Mouse (Mus musculus) limb, embryonic 15.5 days (tissue): ENCODE measurements around the gene Brd3os. TPM values are rescaled to one million over a fixed set of nuclear protein-coding genes. Genes with fewer than 3 reads are reported as not detected.
A peak's percentile ranks its signal among the peaks of the same experiment; 100 is the strongest.

Experiments
- ATAC-seq: fragments of 200-750 bp; cut with Nextera tagmentation; 2 replicates; pipeline ENCODE4 v1.8.0; 2017; ENCODE audit warnings: low read depth, moderate TSS enrichment; ENCODE audit not compliant: insufficient number of reproducible peaks, low FRiP score, low TSS enrichment
- H3K27ac ChIP-seq: fragments of 300-500 bp; sonication (generic); 2 replicates; pipeline ENCODE4 v1.5.1; 2015; ENCODE audit warnings: moderate library complexity, mild to moderate bottlenecking, inconsistent platforms
- H3K27me3 ChIP-seq: fragments of 300-500 bp; sonication (generic); 2 replicates; pipeline ENCODE4 v1.6.1; 2015; ENCODE audit warnings: inconsistent platforms
- H3K36me3 ChIP-seq: fragments of 300-500 bp; sonication (generic); 2 replicates; pipeline ENCODE4 v1.6.1; 2015; ENCODE audit warnings: inconsistent platforms
- H3K4me1 ChIP-seq: fragments of 300-500 bp; sonication (generic); 2 replicates; pipeline ENCODE4 v1.6.1; 2015; ENCODE audit warnings: inconsistent platforms
- H3K4me2 ChIP-seq: fragments of 300-500 bp; sonication (generic); 2 replicates; pipeline ENCODE4 v1.6.1; 2015; ENCODE audit warnings: mild to moderate bottlenecking, inconsistent platforms
- H3K4me3 ChIP-seq: fragments of 300-500 bp; sonication (generic); 2 replicates; pipeline ENCODE4 v1.5.1; 2015; ENCODE audit warnings: mild to moderate bottlenecking, inconsistent platforms
- H3K9ac ChIP-seq: fragments of 300-500 bp; sonication (generic); 2 replicates; pipeline ENCODE4 v1.6.1; 2015; ENCODE audit warnings: inconsistent platforms
- H3K9me3 ChIP-seq: fragments of 300-500 bp; sonication (generic); 2 replicates; pipeline ENCODE4 v1.6.1; 2016; ENCODE audit warnings: inconsistent platforms
- WGBS: fragments of 180-500 bp; shearing (Covaris S2); methylation state at CpG from one replicate; pipeline ENCODE4 v1.1.7; 2015; 5-methylcytosine and 5-hydroxymethylcytosine counted together
- polyA plus RNA-seq: library from polyadenylated mRNA; unstranded; fragments of >200 nt; fragmentation: Nextera tagmentation; extraction: Ambion mirVana; gene quantifications from 2 replicates; pipeline ENCODE4 v1.2.1, GENCODE M21; 2015

The Brd3os gene
- polyA plus RNA-seq, 1 experiment from 2014 or later, result 11.8 TPM

DNA sequence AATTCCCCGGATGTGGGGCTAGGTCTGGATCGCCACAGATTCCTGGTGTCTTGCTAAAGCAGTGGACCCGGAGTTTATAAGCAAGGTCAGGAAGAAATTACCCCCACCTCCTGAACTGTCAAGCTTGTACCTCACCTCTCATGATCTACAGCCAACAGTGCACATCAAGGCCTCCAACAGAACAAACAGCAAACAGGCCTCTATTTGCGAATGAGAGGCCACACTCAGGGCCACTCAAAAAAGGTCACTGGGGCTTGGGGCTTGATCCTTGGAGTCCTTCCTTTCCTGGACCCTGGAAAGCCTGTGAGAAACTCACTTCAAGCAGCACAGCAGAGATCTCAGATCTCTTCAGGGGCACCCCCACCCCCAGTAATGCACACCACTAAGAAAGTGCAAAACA lies 31.8 kb downstream of the Brd3os start:
- Histone ChIP-seq H3K9ac (peak overlapping the region; percentile 90; the same call in 1 of the 2 replicates), H3K4me1 (peaks cover 62% of the 10 kb centered on the region), H3K27me3 (no peaks in the 10 kb centered on the region), H3K27ac (no peak overlapping the region), H3K36me3 (peaks cover 11% of the 10 kb centered on the region; the same call in 1 of the 2 replicates), H3K4me2 (peak overlapping the region; percentile 73), H3K4me3 (peak overlapping the region; percentile 99), H3K9me3 (no peaks in the 10 kb centered on the region)
- WGBS, result 19% methylated on average over 4 of the region's 4 CpGs
- no peak for ATAC-seq

DNA sequence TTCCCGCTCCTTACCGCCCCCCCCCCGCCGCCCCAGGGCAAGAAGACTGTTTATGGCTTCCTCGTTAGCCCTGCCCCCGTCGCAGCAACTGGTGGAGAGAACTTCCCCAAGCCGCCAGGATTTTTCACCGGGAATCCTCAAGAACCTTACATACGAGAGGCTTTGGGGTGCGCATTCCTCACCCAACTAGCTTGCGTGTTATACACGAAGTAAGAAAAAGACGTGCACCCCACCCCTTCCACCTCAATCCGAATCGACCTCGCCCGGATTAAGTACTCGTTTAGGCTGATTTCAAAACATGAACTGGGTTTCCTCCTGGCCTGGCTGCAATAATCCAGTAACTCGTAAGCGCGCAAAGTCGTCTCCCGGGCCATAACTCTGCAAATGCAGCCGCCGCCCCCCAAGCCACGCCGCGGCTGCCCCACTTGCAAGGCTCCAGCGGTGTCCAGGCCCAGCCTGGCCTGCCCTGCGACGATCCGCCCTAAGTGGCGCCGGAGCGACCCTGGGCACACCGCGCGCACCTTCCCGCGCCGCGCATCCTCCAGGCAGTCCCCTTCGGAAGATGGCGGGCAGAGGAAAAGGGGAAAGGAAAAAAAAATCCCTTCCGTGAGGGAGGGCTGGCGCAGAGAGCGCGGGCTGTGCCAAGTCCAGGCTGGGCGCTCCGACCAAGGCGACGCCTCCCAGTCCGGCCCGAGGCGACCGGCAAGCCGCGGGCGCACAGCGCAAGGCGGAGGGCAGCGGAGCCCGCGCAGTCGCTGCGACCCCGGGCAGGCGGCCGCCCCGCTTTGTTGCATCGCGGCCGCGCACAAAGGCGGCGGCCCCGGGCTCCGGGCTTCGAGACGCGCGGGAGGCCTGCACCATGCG lies 32.7 kb downstream of the Brd3os start:
- H3K27me3 ChIP-seq, result no peaks in the 10 kb centered on the region
- peak overlapping the region; percentile 90 for H3K9ac ChIP-seq
- WGBS, result under 1% methylated on average over 70 of the region's 84 CpGs
- H3K36me3 ChIP-seq, result peaks cover 11% of the 10 kb centered on the region; the same call in 1 of the 2 replicates
- ATAC-seq, result peak; percentile 19; the same call in 1 of the 2 replicates
- no peaks in the 10 kb centered on the region for H3K9me3 ChIP-seq
- H3K4me2 ChIP-seq, result peak overlapping the region; percentile 73
- H3K4me1 ChIP-seq, result peaks cover 53% of the 10 kb centered on the region
- peak overlapping the region; percentile 99 for H3K4me3 ChIP-seq
- H3K27ac ChIP-seq, result peak overlapping the region; percentile 96

DNA sequence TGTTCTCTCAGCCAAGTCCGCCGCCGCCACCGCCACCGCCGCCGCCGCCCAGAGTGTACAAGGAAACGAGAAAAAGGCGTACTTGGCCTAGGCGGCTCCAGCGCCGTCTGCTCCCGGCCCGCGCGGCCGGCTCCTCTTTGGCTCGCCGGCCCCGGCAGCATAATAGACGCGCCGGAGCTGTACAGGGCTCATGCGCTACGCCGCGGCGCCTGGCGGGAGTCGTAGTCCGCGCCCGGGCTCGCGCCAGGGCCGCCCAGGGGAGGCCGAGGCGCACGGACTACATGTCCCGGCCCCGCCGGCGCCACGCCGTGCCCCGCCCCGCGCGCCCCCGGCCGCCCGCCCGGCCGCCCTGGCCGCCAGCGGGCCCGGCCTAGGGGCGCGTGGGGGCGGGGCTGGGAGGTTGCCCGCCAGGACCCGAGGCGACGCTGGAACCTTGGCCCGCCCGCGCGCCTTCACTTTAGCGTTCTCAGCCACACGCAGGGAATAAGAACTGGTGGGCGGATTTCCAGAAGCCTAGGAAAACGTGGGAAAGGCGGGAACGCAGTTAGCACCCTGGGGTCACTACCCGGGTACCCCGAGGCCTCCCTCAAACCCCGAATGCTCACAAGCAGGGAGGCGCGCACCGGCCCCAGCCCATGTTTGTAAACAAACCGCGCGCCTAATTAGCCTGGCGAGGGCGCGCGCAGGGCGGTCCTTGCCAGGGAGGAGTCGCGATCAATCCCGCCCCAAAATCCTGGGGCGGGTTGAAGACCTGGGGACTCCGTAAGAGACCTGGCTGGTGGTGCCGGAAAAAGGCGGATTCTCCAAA lies 33.6 kb downstream of the Brd3os start:
- peak; percentile 98 for ATAC-seq
- H3K9ac ChIP-seq, result peak overlapping the region; percentile 90
- peak overlapping the region; percentile 99 for H3K4me3 ChIP-seq
- no peaks in the 10 kb centered on the region for H3K27me3 ChIP-seq
- H3K36me3 ChIP-seq, result peaks cover 11% of the 10 kb centered on the region; the same call in 1 of the 2 replicates
- under 1% methylated on average over 88 of the region's 96 CpGs for WGBS
- peak overlapping the region; percentile 73 for H3K4me2 ChIP-seq
- peak overlapping the region; percentile 96 for H3K27ac ChIP-seq
- H3K9me3 ChIP-seq, result no peaks in the 10 kb centered on the region
- H3K4me1 ChIP-seq, result peaks cover 45% of the 10 kb centered on the region

DNA sequence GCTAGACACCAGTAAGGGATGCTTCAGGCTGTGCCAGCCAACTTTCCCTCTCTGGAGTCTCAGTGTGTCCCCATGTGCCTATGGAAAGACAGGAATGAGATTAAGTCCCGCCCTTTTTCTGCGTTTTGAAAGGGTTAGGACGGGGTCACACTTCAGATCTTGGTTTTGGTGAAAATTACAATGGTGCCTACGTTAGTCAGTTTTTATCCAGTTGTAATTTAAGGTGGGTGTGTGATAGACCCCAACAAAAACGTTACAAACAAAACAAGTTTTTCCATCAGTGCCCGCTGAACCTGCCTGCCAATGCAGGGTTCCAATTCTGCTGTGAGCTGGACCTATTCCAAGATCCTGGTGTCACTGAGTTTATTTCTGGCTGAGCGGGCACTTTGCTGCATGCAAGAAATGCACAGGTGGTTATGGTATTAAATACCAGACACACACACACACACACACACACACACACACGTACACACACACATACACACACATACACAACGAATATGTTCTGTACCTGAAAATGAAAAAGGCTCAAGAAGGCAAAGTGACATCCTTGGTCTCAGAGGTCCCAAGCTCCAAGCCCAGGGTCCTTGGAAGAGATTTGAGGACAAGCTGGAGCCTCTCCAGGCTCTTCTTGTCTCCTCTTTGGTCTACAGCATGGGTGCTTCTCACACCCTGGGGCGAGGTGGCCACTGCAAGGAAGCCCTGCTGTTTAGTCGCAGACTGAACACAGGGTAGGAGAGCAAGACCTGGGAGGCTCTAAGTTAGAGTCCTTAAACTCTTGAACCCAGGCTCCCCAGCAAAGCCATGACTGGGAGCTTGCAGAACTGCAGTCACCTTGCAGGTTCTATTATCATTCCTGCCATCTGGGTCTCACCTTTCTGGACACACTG lies 34.4 kb downstream of the Brd3os start:
- Histone ChIP-seq H3K4me1 (peaks cover 36% of the 10 kb centered on the region), H3K9ac (peak overlapping the region; percentile 56), H3K4me3 (peak overlapping the region; percentile 99), H3K27me3 (no peaks in the 10 kb centered on the region), H3K9me3 (no peaks in the 10 kb centered on the region), H3K27ac (peak overlapping the region; percentile 96), H3K4me2 (peak overlapping the region; percentile 73), H3K36me3 (peaks cover 11% of the 10 kb centered on the region; the same call in 1 of the 2 replicates)
- no peak for ATAC-seq
- WGBS, result 26% methylated on average over 11 of the region's 11 CpGs

DNA sequence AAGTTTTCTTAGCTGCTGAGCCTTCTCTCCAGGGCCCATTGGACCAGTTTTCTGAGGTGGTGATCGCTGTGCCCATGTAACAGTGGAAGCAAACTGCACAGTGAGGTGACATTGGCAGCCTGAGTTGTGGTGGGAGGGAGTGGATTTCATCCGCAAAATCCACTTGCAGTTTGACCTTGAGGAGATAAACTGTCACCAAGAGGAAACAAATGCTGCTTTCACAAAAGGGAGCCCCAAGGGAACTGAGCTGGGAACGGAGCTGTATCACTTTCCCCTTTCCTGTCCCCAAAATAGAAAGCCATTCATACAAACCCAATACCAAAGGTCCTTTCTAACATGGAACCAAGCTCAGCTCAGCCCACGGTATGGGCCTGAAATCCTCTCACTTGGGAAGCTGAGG lies 37.7 kb downstream of the Brd3os start:
- no peak overlapping the region for H3K4me2 ChIP-seq
- 74% methylated on average over 4 of the region's 4 CpGs for WGBS
- no peak for ATAC-seq

DNA sequence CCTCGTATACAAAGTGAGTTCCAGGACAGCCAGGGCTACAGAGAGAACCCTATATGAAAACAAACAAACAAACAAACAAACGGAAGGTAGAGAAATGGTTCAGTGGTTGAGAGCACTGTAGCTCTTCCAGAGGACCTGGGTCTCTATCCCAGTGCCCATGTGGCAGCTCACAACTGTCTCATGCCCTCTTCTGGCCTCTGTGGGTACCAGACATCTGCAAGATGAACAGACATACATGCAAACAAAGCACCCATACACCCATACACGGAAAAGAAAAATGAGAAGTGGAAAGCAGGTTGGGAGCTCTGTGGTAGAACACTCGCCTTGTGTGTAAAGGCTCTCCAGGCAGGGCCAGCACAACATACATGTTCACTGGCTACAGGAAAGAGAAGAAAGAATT lies 38.2 kb downstream of the Brd3os start:
- no peak for ATAC-seq
- 67% methylated on average over 4 of the region's 4 CpGs for whole genome bisulfite sequencing
- peaks cover 7% of the 10 kb centered on the region for H3K4me1 ChIP-seq
- no peaks in the 10 kb centered on the region for H3K9me3 ChIP-seq
- no peaks in the 10 kb centered on the region for H3K36me3 ChIP-seq
- H3K4me3 ChIP-seq, result no peak overlapping the region
- H3K9ac ChIP-seq, result no peak overlapping the region
- no peak overlapping the region for H3K27ac ChIP-seq
- no peak overlapping the region for H3K4me2 ChIP-seq
- no peaks in the 10 kb centered on the region for H3K27me3 ChIP-seq

More for the DNA sequence above, 37.7 kb downstream of the Brd3os start:
- Histone ChIP-seq H3K36me3 (no peaks in the 10 kb centered on the region), H3K9ac (no peak overlapping the region), H3K27ac (no peak overlapping the region), H3K27me3 (no peaks in the 10 kb centered on the region), H3K4me3 (no peak overlapping the region), H3K4me1 (peaks cover 7% of the 10 kb centered on the region), H3K9me3 (no peaks in the 10 kb centered on the region)

DNA sequence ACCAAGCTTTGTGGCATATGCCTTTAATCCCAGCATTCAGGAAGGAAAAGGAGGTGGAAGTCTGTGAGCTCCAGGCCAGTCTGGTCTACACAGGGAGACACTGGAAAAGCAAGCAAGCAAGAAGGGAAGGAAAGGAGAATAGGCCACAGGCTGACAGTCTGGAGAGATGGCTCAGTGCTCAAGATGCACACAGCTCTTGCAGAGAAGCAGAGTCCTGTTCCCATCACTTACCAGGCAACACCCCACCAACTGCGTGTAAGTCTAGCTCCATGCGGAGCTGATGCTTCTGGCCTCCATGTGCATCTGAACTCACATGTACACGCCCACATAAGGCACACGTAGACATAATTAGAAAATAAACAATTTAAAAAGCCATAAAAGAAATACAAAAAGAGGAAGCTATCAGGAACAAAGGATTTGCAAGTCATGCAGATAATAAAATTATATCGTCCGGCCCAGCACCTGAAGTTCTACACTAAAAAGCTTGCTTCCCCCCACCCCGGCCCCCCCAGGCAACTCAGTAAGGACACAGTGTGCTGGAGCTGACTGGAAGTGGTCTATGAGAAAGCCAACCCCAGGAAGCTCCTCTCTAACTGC lies 40.2 kb downstream of the Brd3os start:
- no peak overlapping the region for H3K27ac ChIP-seq
- no peak for ATAC-seq
- H3K27me3 ChIP-seq, result no peaks in the 10 kb centered on the region
- WGBS, result 62% methylated on average over 7 of the region's 7 CpGs
- H3K4me2 ChIP-seq, result no peak overlapping the region
- no peaks in the 10 kb centered on the region for H3K36me3 ChIP-seq
- H3K4me1 ChIP-seq, result no peaks in the 10 kb centered on the region
- H3K4me3 ChIP-seq, result no peak overlapping the region
- no peaks in the 10 kb centered on the region for H3K9me3 ChIP-seq
- H3K9ac ChIP-seq, result no peak overlapping the region

DNA sequence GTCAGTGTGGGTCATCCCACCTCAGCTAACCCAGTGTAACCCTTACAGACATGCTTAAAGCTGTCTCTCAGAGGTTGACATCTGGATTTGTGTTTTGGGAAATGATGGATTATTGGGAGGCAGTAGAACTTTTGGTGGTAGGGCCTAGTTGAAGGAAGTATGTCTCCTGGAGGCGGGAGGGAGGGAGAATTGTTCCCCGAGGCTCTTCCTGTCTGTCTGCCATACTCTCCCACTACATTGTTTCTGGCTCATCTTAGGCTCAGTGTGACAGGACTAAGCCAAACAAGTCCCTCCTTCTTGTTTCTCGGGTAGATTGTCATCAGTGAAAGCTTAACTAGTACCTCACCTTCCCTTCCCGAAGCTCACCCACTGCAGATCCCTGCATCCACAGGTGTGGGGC lies 44.6 kb downstream of the Brd3os start:
- Histone ChIP-seq H3K9me3 (no peaks in the 10 kb centered on the region), H3K36me3 (no peaks in the 10 kb centered on the region), H3K27ac (no peak overlapping the region), H3K27me3 (no peaks in the 10 kb centered on the region), H3K4me1 (no peaks in the 10 kb centered on the region), H3K9ac (no peak overlapping the region), H3K4me2 (no peak overlapping the region), H3K4me3 (no peak overlapping the region)
- 71% methylated on average over 4 of the region's 4 CpGs for whole genome bisulfite sequencing
- no peak for ATAC-seq

DNA sequence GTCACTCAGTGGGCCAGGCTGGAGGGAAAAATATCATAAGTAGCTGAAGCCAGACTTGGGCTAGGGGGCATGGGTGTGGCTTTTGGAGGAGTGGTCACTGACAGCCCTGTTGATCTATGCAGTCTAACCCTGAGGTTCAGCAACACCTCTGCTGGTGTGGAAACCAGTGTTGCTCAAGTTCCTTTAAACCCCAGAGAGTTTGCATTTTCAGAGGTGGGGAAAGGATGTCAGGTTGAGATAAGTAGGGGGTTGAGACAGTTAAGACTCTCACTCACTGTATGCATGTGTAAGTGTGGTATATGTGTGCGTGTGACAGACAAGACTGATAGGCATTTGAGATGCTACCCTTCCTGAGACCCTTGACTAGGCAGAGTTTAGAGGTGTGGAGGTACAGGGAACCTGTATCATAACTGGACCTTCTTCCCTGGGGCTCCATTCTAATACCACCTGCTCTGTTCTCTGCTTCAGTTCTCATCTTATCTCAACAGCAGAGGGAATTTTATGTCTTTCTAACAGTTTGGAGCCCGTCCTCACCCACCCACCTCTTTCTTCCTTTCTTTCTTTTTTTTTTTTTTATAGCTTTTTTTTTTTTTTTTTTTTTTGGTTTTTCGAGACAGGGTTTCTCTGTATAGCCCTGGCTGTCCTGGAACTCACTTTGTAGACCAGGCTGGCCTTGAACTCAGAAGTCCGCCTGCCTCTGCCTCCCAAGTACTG lies 45.4 kb downstream of the Brd3os start:
- Histone ChIP-seq H3K27me3 (no peaks in the 10 kb centered on the region), H3K9me3 (no peaks in the 10 kb centered on the region), H3K9ac (no peak overlapping the region), H3K4me2 (no peak overlapping the region), H3K36me3 (no peaks in the 10 kb centered on the region), H3K4me1 (no peaks in the 10 kb centered on the region), H3K4me3 (no peak overlapping the region), H3K27ac (no peak overlapping the region)
- 69% methylated on average over 3 of the region's 4 CpGs for WGBS
- no peak for ATAC-seq

DNA sequence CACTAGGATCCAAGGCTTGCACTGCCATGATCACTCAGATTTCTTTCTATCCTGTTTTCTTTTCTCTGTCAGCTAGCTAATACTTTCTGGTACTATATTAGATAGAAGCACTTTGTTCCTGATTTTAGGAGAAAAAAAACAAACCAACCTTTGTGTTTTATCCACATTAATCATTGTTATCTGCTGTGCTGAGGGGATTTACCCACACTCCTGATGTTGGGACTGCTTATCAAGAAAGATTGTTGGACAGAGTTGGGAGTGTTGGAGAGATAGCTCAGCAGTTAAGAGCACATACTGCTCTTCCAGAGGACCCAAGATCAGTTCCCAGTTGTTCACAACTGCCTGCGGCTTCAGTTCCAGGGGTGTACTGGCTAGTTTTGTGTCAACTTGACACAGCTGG lies 46.2 kb downstream of the Brd3os start:
- H3K27ac ChIP-seq, result no peak overlapping the region
- H3K9me3 ChIP-seq, result no peaks in the 10 kb centered on the region
- no peak for ATAC-seq
- no peak overlapping the region for H3K9ac ChIP-seq
- no peaks in the 10 kb centered on the region for H3K36me3 ChIP-seq
- no peaks in the 10 kb centered on the region for H3K4me1 ChIP-seq
- H3K4me2 ChIP-seq, result no peak overlapping the region
- H3K4me3 ChIP-seq, result no peak overlapping the region
- H3K27me3 ChIP-seq, result no peaks in the 10 kb centered on the region
- WGBS, result 100% methylated on average over 1 of the region's 1 CpGs
